Mouse (Mus musculus) heart, postnatal 0 days (tissue): ENCODE results near the gene Radil.

Source experiments
- CTCF ChIP-seq: IDR thresholded peaks from 2 replicates; pipeline ENCODE4 v1.5.1; 2016; ENCODE audit warnings: antibody characterized with exemption, control low read depth, low read depth
- EP300 ChIP-seq: IDR thresholded peaks from 2 replicates; pipeline ENCODE4 v1.6.1; 2016; ENCODE audit warnings: antibody characterized with exemption, low read depth

DNA sequence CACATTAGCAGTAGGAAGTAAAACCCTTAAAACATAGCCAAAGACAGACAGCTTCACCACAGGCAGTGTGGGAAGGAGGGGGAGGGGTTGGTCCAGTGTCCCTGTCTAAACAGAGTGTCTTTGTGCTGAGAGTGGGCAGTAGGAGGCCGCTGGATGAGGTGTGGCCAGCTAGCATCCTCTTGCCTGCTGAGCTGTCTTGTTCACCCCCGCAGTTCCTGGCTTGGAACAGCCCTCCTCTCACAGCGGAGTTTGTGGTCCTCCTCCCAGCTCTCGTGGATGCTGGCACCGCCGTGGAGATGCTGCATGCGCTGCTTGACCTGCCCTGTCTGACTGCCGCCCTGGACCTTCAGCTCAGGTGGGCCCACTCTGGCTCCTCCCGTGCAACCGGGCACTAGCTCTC, 77.2 kb downstream of the Radil start:
- TF ChIP-seq EP300 (no peak), CTCF (no peak)
